Mouse (Mus musculus): ENCODE results near the gene Gm5431. TPM values are rescaled to one million over a fixed set of nuclear protein-coding genes. Genes with fewer than 3 reads are reported as not detected.
"Not testable (repeated sequence)": the region's sequence is repeated elsewhere in the genome, so short reads cannot be mapped to it uniquely, and the experiment has no call there.

The Gm5431 gene
- 0.10 and 0.13 TPM in 2 replicates for polyA plus RNA-seq (2015; fragmentation: Nextera tagmentation; extraction: Ambion mirVana)

GRCm38 (mm10) chr11:48902021-48902420, at the start of gene Gm5431:
Gene Gm5431, minus strand, starts transcription at chr11:48902214.
- WGBS = 78% methylated on average over 2 of the region's 2 CpGs
- no peaks in the 10 kb centered on the region for H3K27me3 ChIP-seq
- H3K27ac ChIP-seq = no peak within 1 kb of the TSS
- H3K4me1 ChIP-seq = no peaks in the 10 kb centered on the region
- no peak within 1 kb of the TSS for H3K4me3 ChIP-seq
- no peaks in the 10 kb centered on the region for H3K36me3 ChIP-seq
- H3K9ac ChIP-seq = no peak within 1 kb of the TSS
- no peak within 1 kb of the TSS for H3K4me2 ChIP-seq (replicated peaks)
- H3K9me3 ChIP-seq = no peaks in the 10 kb centered on the region
- no peak for ATAC-seq (ENCODE audit: low FRiP score, low read depth)

- not testable (repeated sequence) for H3K36me3 ChIP-seq; H3K9ac ChIP-seq; H3K4me3 ChIP-seq; ATAC-seq (ENCODE audit: low FRiP score, low read depth); H3K4me2 ChIP-seq (replicated peaks); H3K27me3 ChIP-seq; H3K4me1 ChIP-seq; H3K27ac ChIP-seq; H3K9me3 ChIP-seq
- WGBS = 94% methylated on average over 6 of the region's 6 CpGs
Observed at GRCm38 (mm10) chr11:48946090-48946489, 44.1 kb upstream of the Gm5431 start, which contains the start of gene Psme2b. Gene Psme2b, minus strand, starts transcription at chr11:48946190.

GRCm38 (mm10) chr11:48939286-48939685, 37.3 kb upstream of the Gm5431 start:
- H3K27me3 ChIP-seq; H3K4me1 ChIP-seq; H3K36me3 ChIP-seq; H3K4me3 ChIP-seq; H3K27ac ChIP-seq; ATAC-seq (ENCODE audit: low FRiP score, low read depth); H3K9me3 ChIP-seq; H3K4me2 ChIP-seq (replicated peaks); H3K9ac ChIP-seq: not testable (repeated sequence)

DNA sequence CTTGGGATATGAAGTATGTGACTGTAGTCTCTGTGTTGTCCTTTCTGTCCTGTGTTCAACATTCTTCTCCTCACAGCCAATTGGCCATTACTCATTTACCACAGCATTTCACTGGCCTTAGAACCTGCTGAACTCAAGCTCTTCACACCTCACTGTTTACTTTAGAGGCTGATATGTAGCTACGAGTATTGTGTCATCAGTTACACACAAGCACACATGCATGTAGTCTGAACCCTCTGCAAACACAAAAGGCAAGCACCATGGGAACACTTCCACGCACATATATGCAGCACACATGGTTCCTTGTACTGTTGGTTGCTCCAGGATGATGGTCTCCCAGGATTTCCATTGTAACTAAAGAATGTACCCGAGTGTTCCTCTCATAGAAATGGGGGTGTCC, 33.3 kb upstream of the Gm5431 start:
- H3K4me2 ChIP-seq (replicated peaks); H3K9ac ChIP-seq; H3K4me1 ChIP-seq; H3K27ac ChIP-seq; H3K27me3 ChIP-seq; H3K36me3 ChIP-seq; H3K9me3 ChIP-seq; ATAC-seq (ENCODE audit: low FRiP score, low read depth); H3K4me3 ChIP-seq: not testable (repeated sequence)
- WGBS = no CpG with 5 or more reads among the region's 3 CpGs

- H3K9ac ChIP-seq; H3K4me3 ChIP-seq; ATAC-seq (ENCODE audit: low FRiP score, low read depth); H3K9me3 ChIP-seq; H3K27ac ChIP-seq; H3K36me3 ChIP-seq; H3K4me2 ChIP-seq (replicated peaks); H3K27me3 ChIP-seq; H3K4me1 ChIP-seq: not testable (repeated sequence)
- WGBS = 59% methylated on average over 1 of the region's 1 CpGs
Observed at GRCm38 (mm10) chr11:48933923-48934322, 31.9 kb upstream of the Gm5431 start.

GRCm38 (mm10) chr11:48933422-48933821, 31.4 kb upstream of the Gm5431 start:
- WGBS = 86% methylated on average over 1 of the region's 1 CpGs
- not testable (repeated sequence) for ATAC-seq (ENCODE audit: low FRiP score, low read depth); H3K27me3 ChIP-seq; H3K4me3 ChIP-seq; H3K9me3 ChIP-seq; H3K27ac ChIP-seq; H3K4me1 ChIP-seq; H3K9ac ChIP-seq; H3K4me2 ChIP-seq (replicated peaks); H3K36me3 ChIP-seq

- H3K9me3 ChIP-seq; H3K27me3 ChIP-seq; H3K4me3 ChIP-seq; H3K36me3 ChIP-seq; H3K9ac ChIP-seq; H3K4me1 ChIP-seq; H3K4me2 ChIP-seq (replicated peaks); ATAC-seq (ENCODE audit: low FRiP score, low read depth); H3K27ac ChIP-seq: not testable (repeated sequence)
- 86% methylated on average over 1 of the region's 1 CpGs for WGBS
Observed at GRCm38 (mm10) chr11:48928068-48928467, 26.1 kb upstream of the Gm5431 start.

GRCm38 (mm10) chr11:48926437-48926836, 24.4 kb upstream of the Gm5431 start:
- not testable (repeated sequence) for H3K4me3 ChIP-seq; H3K4me1 ChIP-seq; ATAC-seq (ENCODE audit: low FRiP score, low read depth); H3K9ac ChIP-seq; H3K36me3 ChIP-seq; H3K27ac ChIP-seq; H3K9me3 ChIP-seq; H3K4me2 ChIP-seq (replicated peaks); H3K27me3 ChIP-seq

- not testable (repeated sequence) for H3K4me2 ChIP-seq (replicated peaks); H3K27me3 ChIP-seq; H3K36me3 ChIP-seq; H3K4me1 ChIP-seq; ATAC-seq (ENCODE audit: low FRiP score, low read depth); H3K9ac ChIP-seq; H3K9me3 ChIP-seq; H3K4me3 ChIP-seq; H3K27ac ChIP-seq
- 75% methylated on average over 5 of the region's 5 CpGs for WGBS
Observed at GRCm38 (mm10) chr11:48923818-48924217, 21.8 kb upstream of the Gm5431 start.

DNA sequence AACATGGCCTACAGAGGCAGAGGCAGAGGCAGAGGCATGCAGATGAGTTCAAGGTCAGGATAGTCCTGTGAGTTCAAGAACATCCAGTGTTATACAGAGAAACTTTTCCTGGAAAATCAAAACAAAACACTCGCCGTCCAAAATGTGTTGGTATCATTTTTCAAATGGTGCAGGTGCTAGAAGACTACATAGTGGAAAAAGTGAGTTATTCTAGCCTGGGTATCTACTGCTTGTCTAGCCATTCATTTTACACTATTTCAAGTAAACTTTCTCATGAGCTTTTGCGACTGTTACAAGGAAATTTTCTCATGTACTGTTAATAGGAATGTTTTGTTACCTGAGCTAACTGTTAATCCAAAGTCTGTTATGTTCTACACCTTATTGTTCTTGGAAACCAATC, 16.4 kb upstream of the Gm5431 start:
- no peaks in the 10 kb centered on the region for H3K9me3 ChIP-seq
- WGBS = 79% methylated on average over 3 of the region's 3 CpGs
- H3K4me3 ChIP-seq = no peak overlapping the region
- H3K4me1 ChIP-seq = no peaks in the 10 kb centered on the region
- no peak overlapping the region for H3K9ac ChIP-seq
- H3K27ac ChIP-seq = no peak overlapping the region
- ATAC-seq (ENCODE audit: low FRiP score, low read depth) = no peak
- no peaks in the 10 kb centered on the region for H3K36me3 ChIP-seq
- H3K4me2 ChIP-seq (replicated peaks) = no peak overlapping the region
- no peaks in the 10 kb centered on the region for H3K27me3 ChIP-seq

DNA sequence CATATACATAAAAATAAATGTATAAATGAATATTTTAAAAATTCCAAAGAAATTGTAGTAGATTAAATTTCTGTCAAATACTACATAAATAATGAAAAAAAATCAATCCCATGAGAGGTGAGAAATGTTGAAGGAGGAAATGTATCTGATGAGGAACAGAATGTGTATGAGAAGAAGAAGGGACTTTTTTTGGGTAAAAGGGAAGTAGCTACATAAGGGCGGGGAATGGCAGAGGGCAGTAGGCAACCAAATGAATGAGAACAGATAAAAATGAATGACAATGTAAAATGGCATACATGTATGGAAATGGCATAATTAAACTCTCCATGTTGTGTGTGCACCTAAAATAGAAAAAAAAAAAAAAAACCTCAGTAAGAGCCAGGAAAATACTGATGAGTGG, 11.6 kb upstream of the Gm5431 start:
- H3K27me3 ChIP-seq = no peaks in the 10 kb centered on the region
- H3K9ac ChIP-seq = no peak overlapping the region
- H3K4me2 ChIP-seq (replicated peaks) = no peak overlapping the region
- H3K27ac ChIP-seq = no peak overlapping the region
- WGBS = 93% methylated on average over 1 of the region's 1 CpGs
- no peaks in the 10 kb centered on the region for H3K4me1 ChIP-seq
- H3K9me3 ChIP-seq = no peaks in the 10 kb centered on the region
- ATAC-seq (ENCODE audit: low FRiP score, low read depth) = no peak
- no peaks in the 10 kb centered on the region for H3K36me3 ChIP-seq
- no peak overlapping the region for H3K4me3 ChIP-seq

- Histone ChIP-seq H3K36me3 (no peaks in the 10 kb centered on the region), H3K4me3 (no peak overlapping the region)
- 64% methylated on average over 1 of the region's 1 CpGs for WGBS
Observed at GRCm38 (mm10) chr11:48908459-48908858, 6.4 kb upstream of the Gm5431 start.

DNA sequence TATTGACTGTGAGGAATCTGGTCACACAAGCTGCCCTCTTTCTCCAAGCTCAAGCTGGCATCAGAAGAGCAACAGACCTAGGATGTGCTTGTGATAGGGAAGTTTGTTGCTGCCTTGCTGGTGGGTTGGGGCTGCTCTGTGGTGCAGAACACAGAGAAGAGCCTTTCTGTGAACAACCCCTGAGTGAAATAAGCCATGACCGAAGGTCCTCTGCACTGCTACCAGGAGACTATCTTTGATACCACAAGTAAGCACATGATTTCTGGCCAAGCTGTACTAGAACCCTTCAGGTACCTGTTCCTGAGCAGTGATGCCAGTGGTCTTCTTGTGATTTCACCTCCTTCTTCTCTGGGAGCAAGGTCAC, 465 bp downstream of the Gm5431 start:
- H3K4me1 ChIP-seq; H3K4me2 ChIP-seq (replicated peaks); H3K4me3 ChIP-seq; H3K9me3 ChIP-seq; H3K27me3 ChIP-seq; ATAC-seq (ENCODE audit: low FRiP score, low read depth); H3K36me3 ChIP-seq; H3K9ac ChIP-seq; H3K27ac ChIP-seq: not testable (repeated sequence)
- WGBS = 95% methylated on average over 1 of the region's 1 CpGs

More at GRCm38 (mm10) chr11:48908459-48908858, 6.4 kb upstream of the Gm5431 start:
- H3K27ac ChIP-seq = no peak overlapping the region
- no peak for ATAC-seq (ENCODE audit: low FRiP score, low read depth)
- no peaks in the 10 kb centered on the region for H3K9me3 ChIP-seq
- no peaks in the 10 kb centered on the region for H3K27me3 ChIP-seq
- H3K9ac ChIP-seq = no peak overlapping the region
- H3K4me1 ChIP-seq = no peaks in the 10 kb centered on the region
- H3K4me2 ChIP-seq (replicated peaks) = no peak overlapping the region

Measured in limb, embryonic 13.5 days (tissue).